ENCODE assay signal across 20 mouse cellular contexts in genomic region chr1:190115985-190116384, GRCm38 (mm10). TPM values are rescaled to one million over a fixed set of nuclear protein-coding genes. Genes with fewer than 3 reads are reported as not detected.
DNase-seq lines count a peak whose midpoint lies in the region; ATAC-seq and TF ChIP-seq lines count a peak whose summit lies in the region.
"Had no signal": no experiment of that assay in that cellular context is flagged by ENCODE, and none has a peak within 500 bp of the region (broad histone marks: within the 10 kb centered on the region; RNA-seq: fewer than 3 reads in every experiment).

No protein-coding gene starts in this region.

- H3K9me3 ChIP-seq in liver, embryonic 12.5 days (replicated peaks), result 0 out of 2 replicates have a peak, but pooled peaks cover 4% of the 10 kb centered on the region
- H3K9me3 ChIP-seq: embryonic facial prominence, embryonic 15.5 days; heart, embryonic 15.5 days; limb, embryonic 15.5 days; midbrain, embryonic 12.5 days had no signal

- peaks cover 19% of the 10 kb centered on the region for H3K36me3 ChIP-seq in liver, adult 2 months (ENCODE audit: control insufficient read depth, insufficient read depth, low read length)
- H3K36me3 ChIP-seq in liver, embryonic 12.5 days, result no peaks in the 10 kb centered on the region
- H3K36me3 ChIP-seq: embryonic facial prominence, embryonic 15.5 days; heart, embryonic 15.5 days; limb, embryonic 15.5 days had no signal

- peak; percentile 4 for DNase-seq in heart, adult 11 months
- DNase-seq in heart, postnatal 14 days, result no peak
- DNase-seq in liver, adult 2 months (ENCODE audit: extremely low read depth, low read depth, low spot score), result no peak
- DNase-seq in ES-CJ7 (ENCODE audit: low read depth, low spot score) (peak; percentile 42), ZHBTc4 (ENCODE audit: low read depth, low spot score) (peak; percentile 30)
- DNase-seq in right cerebral cortex, postnatal 25 days, result no peak
- no peak for DNase-seq in spleen, postnatal 14 days (ENCODE audit: low spot score in 2 of 2)
- DNase-seq: cerebellum, postnatal 14 days; embryo, embryonic 11 days; layer of hippocampus, postnatal 36 days; right cerebral cortex, adult 18-20 months; thymus, postnatal 36 days had no signal

- H3K4me2 ChIP-seq in liver, embryonic 12.5 days, result no peak overlapping the region
- H3K4me2 ChIP-seq: embryonic facial prominence, embryonic 15.5 days; heart, embryonic 15.5 days; hindbrain, embryonic 12.5 days; limb, embryonic 15.5 days; midbrain, embryonic 12.5 days; neural tube, embryonic 12.5 days had no signal

- no peak overlapping the region for H3K9ac ChIP-seq in liver, adult 2 months (ENCODE audit: low read depth, low read length)
- no peak overlapping the region for H3K9ac ChIP-seq in liver, embryonic 12.5 days
- H3K9ac ChIP-seq: embryonic facial prominence, embryonic 15.5 days; heart, embryonic 15.5 days; hindbrain, embryonic 12.5 days; limb, embryonic 15.5 days; midbrain, embryonic 12.5 days; neural tube, embryonic 12.5 days had no signal

- no peak for ATAC-seq in liver, embryonic 12.5 days
- ATAC-seq: inflammation-experienced regulatory T-cells, adult 6 months had no signal

- TF ChIP-seq CTCF in liver, adult 2 months (IDR thresholded peaks at IDR 0.05; ENCODE audit: low read depth, low read length), result peak; percentile 3; the same call in 1 of the 2 replicates

- H3K4me3 ChIP-seq in liver, adult 2 months (ENCODE audit: insufficient read depth, low read depth, low read length), result no peak overlapping the region
- no peak overlapping the region for H3K4me3 ChIP-seq in liver, embryonic 12.5 days
- H3K4me3 ChIP-seq: embryonic facial prominence, embryonic 15.5 days; heart, embryonic 15.5 days; hindbrain, embryonic 12.5 days; limb, embryonic 15.5 days; midbrain, embryonic 12.5 days; neural tube, embryonic 12.5 days had no signal

- H3K27me3 ChIP-seq in liver, adult 2 months (ENCODE audit: control insufficient read depth, insufficient read depth, low read length), result no peaks in the 10 kb centered on the region
- no peaks in the 10 kb centered on the region for H3K27me3 ChIP-seq in liver, embryonic 12.5 days (replicated peaks)
- H3K27me3 ChIP-seq: embryonic facial prominence, embryonic 15.5 days; heart, embryonic 15.5 days; hindbrain, embryonic 12.5 days; limb, embryonic 15.5 days; midbrain, embryonic 12.5 days; neural tube, embryonic 12.5 days had no signal

- no peak overlapping the region for H3K27ac ChIP-seq in liver, adult 2 months (replicated peaks; ENCODE audit: insufficient read depth, low read depth, low read length)
- H3K27ac ChIP-seq in liver, embryonic 12.5 days, result no peak overlapping the region
- H3K27ac ChIP-seq: embryonic facial prominence, embryonic 15.5 days; heart, embryonic 15.5 days; hindbrain, embryonic 12.5 days; limb, embryonic 15.5 days; midbrain, embryonic 12.5 days; neural tube, embryonic 12.5 days had no signal

- WGBS in liver, adult 2 months, result 89% methylated on average over 1 of the region's 1 CpGs
- 76% methylated on average over 1 of the region's 1 CpGs for WGBS in liver, embryonic 12.5 days (ENCODE audit: insufficient replicate concordance)

- H3K79me2 ChIP-seq in liver, adult 2 months (ENCODE audit: control insufficient read depth, insufficient read depth, low read length), result no peaks in the 10 kb centered on the region

- peaks cover 2% of the 10 kb centered on the region; the same call in 1 of the 2 replicates for H3K4me1 ChIP-seq in liver, adult 2 months (ENCODE audit: control insufficient read depth, insufficient read depth, low read length)
- H3K4me1 ChIP-seq in liver, embryonic 12.5 days, result no peaks in the 10 kb centered on the region; the same call in 1 of the 2 replicates
- H3K4me1 ChIP-seq: embryonic facial prominence, embryonic 15.5 days; heart, embryonic 15.5 days; hindbrain, embryonic 12.5 days; limb, embryonic 15.5 days; midbrain, embryonic 12.5 days; neural tube, embryonic 12.5 days had no signal

- TF ChIP-seq POLR2A in liver, adult 2 months (IDR thresholded peaks at IDR 0.05; ENCODE audit: extremely low read depth, insufficient read depth, low read length), result no peak

- intact Hi-C loops in heart, postnatal 14 days (cut with DNase I), result no loop called here

RNA-seq across cellular contexts. Expression of gene Prox1, which starts 54.5 kb away (rescaled TPM):
- 10 to 100 TPM; 39.5 to 43.6 TPM for total RNA-seq in heart, postnatal 14 days (2021)
- total RNA-seq in liver, adult 2 months (2014; rRNA removed), result 20.1 and 27.1 TPM in 2 replicates
- 22.2 and 23.0 TPM in 2 replicates for polyA plus RNA-seq in liver, adult 2 months (2012; rRNA removed)
- polyA plus RNA-seq in liver, embryonic 12.5 days (2016; fragmentation: Nextera tagmentation; extraction: Ambion mirVana), result 7.6 TPM in 2 replicates

Comparison
In these comparisons a context has a peak if more than half of its experiments do, and no peak if none do; other contexts are left out.
1. DNase-seq: peak in heart, adult 11 months (single experiment), ES-CJ7 (single experiment) and ZHBTc4 (single experiment); none in heart, postnatal 14 days (0 of 2), liver, adult 2 months (single experiment), right cerebral cortex, postnatal 25 days (single experiment) and spleen, postnatal 14 days (0 of 2).